Mouse (Mus musculus): Measurements from ENCODE around the gene Mbnl1. TPM values are rescaled to one million over a fixed set of nuclear protein-coding genes. Genes with fewer than 3 reads are reported as not detected.
A peak's percentile ranks its signal among the peaks of the same experiment; 100 is the strongest.

Gene Mbnl1
- total RNA-seq, 2 experiments from 2014 or later = 495 to 592 TPM

DNA sequence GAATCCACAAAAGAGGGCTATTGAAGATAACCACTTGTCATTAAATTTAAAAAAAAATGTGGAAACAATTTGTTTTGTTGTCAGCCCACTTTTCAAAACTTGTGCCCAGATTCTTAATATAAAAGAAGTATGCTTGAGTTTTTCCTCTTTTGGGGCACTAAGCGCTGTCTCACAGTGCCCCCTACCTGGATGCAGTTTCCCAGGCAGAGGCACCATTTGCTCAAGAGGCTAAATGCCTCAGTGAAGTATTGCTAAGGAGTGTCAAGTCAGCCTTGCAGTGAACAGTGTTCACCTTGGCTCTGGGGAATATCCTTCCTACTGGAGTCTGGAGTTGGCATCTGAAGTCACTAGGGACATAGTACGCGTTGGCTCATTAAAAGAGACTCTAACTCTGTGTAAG is 113.4 kb downstream of the Mbnl1 start:
- intact Hi-C loops (cut with DNase I) = no loop called here
- TF ChIP-seq CTCF (IDR thresholded peaks at IDR 0.05) = peak; percentile 52
- no peak for DNase-seq

DNA sequence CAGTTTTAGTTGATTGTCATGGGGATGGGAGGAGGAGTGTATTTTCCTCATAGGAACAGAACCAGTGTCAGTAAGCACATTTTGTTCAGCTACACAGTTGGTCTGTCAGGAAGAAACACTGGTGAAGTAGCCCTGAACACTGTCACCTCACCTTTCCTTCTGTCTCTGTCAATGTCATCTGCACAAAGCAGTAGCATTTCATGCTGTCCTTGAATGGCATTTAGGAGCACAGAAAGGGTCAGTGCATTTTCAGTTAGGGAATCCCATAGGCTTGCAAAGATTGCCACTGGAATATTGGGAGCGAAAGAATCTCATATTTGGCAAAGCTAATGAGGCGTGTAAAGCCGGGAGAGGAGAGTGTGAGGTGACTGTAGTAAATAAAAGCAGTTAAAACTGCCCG is 114.5 kb downstream of the Mbnl1 start:
- TF ChIP-seq CTCF (IDR thresholded peaks at IDR 0.05) = no peak
- peak overlapping the region; percentile 93 for H3K27ac ChIP-seq

More for the DNA sequence above, 113.4 kb downstream of the Mbnl1 start:
- no peak overlapping the region; the same call in 1 of the 2 replicates for H3K4me3 ChIP-seq
- H3K27ac ChIP-seq = peak overlapping the region; percentile 93

DNA sequence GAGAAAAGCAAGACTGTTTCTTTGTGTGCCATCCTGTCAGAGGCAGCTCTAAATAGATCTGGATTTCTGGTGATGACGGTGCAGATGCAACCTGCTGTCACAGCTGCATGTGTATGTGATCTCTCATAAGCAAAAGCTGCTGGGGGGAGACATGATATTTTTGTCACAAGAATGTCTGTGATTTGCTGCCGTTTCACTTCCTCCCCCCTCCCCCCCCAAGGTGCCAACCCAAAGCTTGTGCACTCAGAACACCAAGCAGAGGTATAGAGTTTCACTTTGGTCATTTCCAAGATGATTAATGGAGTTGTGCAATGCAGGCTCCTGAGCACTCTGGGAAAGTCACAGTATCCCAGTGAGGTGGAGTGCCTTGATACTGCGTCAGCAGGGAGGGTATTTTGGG is 116.7 kb downstream of the Mbnl1 start:
- peak overlapping the region; percentile 93 for H3K27ac ChIP-seq
- peak; percentile 79 for DNase-seq
- H3K4me3 ChIP-seq = peak overlapping the region; percentile 28; the same call in 1 of the 2 replicates
- no peak for TF ChIP-seq CTCF (IDR thresholded peaks at IDR 0.05)
- intact Hi-C loops (cut with DNase I) = no loop called here

More for the DNA sequence above, 114.5 kb downstream of the Mbnl1 start:
- intact Hi-C loops (cut with DNase I) = no loop called here
- DNase-seq = no peak
- H3K4me3 ChIP-seq = no peak overlapping the region

DNA sequence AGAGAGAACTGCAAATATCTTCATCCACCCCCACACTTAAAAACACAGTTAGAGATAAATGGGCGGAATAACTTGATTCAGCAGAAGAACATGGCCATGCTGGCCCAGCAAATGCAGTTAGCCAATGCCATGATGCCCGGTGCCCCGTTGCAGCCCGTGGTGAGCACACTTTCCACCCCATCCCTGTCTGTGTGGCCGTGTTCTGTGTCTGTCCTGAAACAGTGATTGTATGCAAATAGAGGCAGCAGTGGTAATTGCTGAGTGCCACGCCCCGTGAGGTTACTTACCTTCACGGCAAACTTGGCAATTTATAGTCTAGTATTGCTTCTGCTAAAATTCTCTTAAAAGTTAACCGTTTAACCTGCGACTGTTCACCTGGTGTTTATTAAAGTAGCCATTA is 123.0 kb downstream of the Mbnl1 start:
- no peak for DNase-seq
- TF ChIP-seq CTCF (IDR thresholded peaks at IDR 0.05) = no peak
- intact Hi-C loops (cut with DNase I) = no loop called here
- no peak overlapping the region for H3K4me3 ChIP-seq
- peak overlapping the region; percentile 93 for H3K27ac ChIP-seq

DNA sequence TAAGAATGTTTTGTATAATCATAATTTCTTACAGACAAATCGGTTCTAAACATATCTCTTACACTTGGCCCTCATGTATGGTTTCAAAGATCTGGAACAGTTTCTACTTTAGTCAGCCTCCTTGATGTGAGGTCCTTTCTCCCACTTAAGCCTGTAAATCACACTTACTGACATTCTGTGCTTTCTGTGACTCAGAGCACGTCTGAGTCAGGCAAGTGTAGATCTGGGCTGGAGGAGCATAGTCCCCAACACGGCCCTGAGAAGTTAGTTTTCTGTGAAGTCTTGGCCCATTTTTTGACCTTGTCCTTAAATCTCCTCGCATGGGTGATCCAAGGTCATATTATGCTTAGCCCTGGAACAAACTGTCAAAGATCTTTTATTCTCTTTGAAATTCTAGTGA is 124.4 kb downstream of the Mbnl1 start:
- Histone ChIP-seq H3K4me3 (no peak overlapping the region), H3K27ac (peak overlapping the region; percentile 93)
- intact Hi-C loops (cut with DNase I) = no loop called here
- TF ChIP-seq CTCF (IDR thresholded peaks at IDR 0.05) = no peak
- DNase-seq = no peak

DNA sequence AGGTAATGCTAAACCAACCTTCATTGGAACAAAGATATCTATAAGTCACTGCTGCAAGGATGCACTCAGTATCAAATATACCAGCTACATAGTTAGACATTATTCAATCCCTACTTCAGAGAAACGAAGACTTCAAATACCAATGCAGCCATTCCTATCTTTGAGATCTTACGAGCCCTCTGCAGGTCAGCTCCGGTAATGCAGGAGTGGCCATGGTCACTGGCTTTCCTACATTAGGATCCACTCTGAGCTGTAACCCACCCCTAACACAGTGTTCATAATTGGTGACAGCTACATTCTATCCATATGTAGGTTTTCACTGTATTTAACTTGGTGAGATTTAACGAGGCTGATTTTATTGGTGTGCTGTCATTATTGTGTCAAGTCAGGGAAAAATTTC is 129.1 kb downstream of the Mbnl1 start:
- intact Hi-C loops (cut with DNase I) = loop anchor here (5.0 kb wide), 1 partner anchor 99 kb away; no protein-coding TSS in a partner anchor
- peak; percentile 83 for DNase-seq
- H3K27ac ChIP-seq = peak overlapping the region; percentile 58
- H3K4me3 ChIP-seq = no peak overlapping the region
- peak; percentile 95 for TF ChIP-seq CTCF (IDR thresholded peaks at IDR 0.05)

DNA sequence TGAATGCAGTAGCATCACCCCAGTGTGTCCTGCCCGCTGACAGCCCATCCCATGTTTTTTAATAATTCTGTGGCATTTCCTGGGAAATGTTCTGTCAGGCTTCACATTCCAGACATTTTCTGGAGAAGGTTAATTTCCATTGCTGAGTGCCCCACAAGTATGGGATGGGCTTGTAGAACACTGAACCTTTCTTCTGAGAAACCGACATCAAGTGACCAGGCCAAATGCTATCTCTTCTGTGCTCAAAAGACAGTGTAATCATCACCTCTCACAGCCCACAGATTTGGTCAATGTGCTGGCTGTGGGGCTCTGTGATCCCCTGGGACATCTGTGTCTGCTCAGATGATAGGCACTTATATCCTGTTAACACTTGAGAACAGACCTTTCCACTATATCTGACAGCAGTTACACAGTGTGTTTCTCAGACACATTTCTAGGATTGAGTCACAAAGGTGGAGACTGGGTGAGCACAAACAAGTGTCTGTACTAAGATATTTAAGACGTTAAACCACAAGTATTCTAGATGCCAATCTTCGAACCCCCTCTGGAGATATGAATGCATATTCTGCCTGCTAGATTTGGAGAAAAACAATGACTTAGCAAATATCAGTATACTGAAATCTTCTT is 130.4 kb downstream of the Mbnl1 start:
- intact Hi-C loops (cut with DNase I) = loop anchor here (5.0 kb wide), 1 partner anchor 101 kb away; no protein-coding TSS in a partner anchor
- H3K27ac ChIP-seq = peak overlapping the region; percentile 62
- DNase-seq = no peak
- no peak overlapping the region for H3K4me3 ChIP-seq
- TF ChIP-seq CTCF (IDR thresholded peaks at IDR 0.05) = no peak

DNA sequence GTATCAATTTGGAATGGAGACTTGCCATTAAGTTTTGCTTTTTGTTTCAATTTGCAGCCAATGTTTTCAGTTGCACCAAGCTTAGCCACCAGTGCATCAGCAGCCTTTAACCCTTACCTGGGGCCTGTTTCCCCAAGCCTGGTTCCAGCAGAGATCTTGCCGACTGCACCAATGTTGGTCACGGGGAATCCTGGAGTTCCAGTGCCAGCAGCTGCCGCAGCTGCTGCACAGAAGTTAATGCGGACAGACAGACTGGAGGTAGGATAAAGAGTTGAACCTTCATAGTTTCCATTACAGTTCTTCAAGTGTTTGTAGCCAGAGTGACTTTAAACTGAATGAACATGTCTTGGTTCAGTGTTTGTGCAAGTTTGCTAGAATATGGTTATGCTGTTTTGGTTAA is 131.0 kb downstream of the Mbnl1 start:
- TF ChIP-seq CTCF (IDR thresholded peaks at IDR 0.05) = no peak
- Histone ChIP-seq H3K4me3 (0 out of 2 replicates have a peak overlapping the region, but pooled peaks have one; percentile 30), H3K27ac (peak overlapping the region; percentile 62)
- peak; percentile 26 for DNase-seq
- intact Hi-C loops (cut with DNase I) = loop anchor here (5.0 kb wide), 1 partner anchor 101 kb away; no protein-coding TSS in a partner anchor

DNA sequence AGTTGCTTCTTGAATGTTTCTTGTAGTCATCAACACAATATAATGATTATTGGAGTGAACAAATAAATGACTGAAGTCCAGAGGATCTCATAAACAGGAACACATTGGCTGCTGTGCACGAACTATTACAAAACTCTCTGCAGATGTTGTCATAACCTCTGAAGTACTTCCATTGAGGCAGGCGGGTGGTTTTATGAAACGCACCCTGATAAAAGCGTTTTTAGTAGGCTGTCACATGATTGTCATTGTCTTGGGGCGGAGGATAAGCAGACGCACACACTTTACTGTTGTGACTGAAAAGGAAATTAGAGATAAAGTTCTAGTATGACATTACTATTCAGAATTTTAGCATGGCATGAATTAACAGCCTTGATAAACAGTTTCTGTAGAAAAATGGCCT is 131.6 kb downstream of the Mbnl1 start:
- peak overlapping the region; percentile 62 for H3K27ac ChIP-seq
- intact Hi-C loops (cut with DNase I) = loop anchor here (5.0 kb wide), 1 partner anchor 102 kb away; no protein-coding TSS in a partner anchor
- no peak for DNase-seq
- TF ChIP-seq CTCF (IDR thresholded peaks at IDR 0.05) = no peak
- no peak overlapping the region for H3K4me3 ChIP-seq

DNA sequence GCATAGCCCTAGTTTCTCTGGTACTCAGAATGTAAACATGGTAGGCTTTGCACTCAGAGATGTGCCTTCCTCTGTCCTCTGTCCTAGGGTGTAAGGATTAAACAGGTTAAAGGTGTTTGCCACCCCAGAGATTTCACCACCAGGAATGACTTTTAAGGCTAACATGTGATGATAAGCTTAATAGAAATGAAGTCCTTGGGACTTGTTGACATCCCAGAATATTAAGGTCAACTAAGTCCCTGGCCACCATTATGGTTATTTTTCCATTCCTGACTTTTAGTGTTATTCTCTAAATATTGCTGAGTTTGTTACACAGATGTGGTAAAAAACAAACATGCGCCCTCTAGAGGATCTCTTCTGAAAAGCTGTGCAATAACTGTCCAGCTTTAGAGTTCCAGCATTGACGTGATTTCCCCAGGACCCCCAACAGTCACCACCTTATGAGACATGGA is 136.3 kb downstream of the Mbnl1 start:
- peak; percentile 80 for TF ChIP-seq CTCF (IDR thresholded peaks at IDR 0.05)
- H3K4me3 ChIP-seq = no peak overlapping the region
- DNase-seq = no peak
- H3K27ac ChIP-seq = peak overlapping the region; percentile 59
- intact Hi-C loops (cut with DNase I) = no loop called here

DNA sequence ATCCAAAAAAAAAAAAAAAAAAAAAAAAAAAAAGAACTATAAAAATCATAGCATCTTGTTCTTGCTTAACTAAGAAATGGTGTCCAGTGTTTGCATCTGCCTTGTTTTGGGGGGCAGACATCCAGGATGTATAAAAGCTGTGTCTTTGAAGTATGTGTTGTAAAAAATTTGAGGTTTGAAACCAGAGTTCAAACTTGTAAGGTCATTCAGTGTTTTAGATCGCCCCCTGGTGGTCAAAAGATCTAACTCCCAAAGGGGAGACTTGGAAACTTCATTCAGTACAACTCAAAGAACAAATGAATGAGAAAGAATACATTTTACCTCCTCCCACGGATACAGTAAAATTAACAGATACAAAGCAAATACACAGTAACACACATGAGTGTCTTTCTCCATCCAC is 139.2 kb downstream of the Mbnl1 start:
- Histone ChIP-seq H3K4me3 (no peak overlapping the region), H3K27ac (no peak overlapping the region; the same call in 1 of the 2 replicates)
- peak; percentile 50 for DNase-seq
- intact Hi-C loops (cut with DNase I) = loop anchor here (5.0 to 10.0 kb wide), 2 partner anchors 85 to 207 kb away; no protein-coding TSS in a partner anchor
- peak; percentile 82 for TF ChIP-seq CTCF (IDR thresholded peaks at IDR 0.05)

DNA sequence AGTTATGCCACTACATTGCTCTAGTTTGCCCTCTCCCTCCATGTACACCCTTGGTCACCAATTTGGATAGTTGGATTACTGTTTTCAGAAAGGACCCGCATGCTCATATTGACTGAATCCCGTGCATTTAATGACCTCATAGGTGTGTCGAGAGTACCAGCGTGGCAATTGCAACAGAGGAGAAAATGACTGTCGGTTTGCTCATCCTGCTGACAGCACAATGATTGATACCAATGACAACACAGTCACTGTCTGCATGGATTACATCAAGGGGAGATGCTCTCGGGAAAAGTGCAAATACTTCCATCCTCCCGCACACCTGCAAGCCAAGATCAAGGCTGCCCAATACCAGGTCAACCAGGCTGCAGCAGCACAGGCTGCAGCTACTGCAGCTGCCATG is 140.5 kb downstream of the Mbnl1 start:
- DNase-seq = no peak
- Histone ChIP-seq H3K27ac (peak overlapping the region; percentile 13; the same call in 1 of the 2 replicates), H3K4me3 (no peak overlapping the region)
- TF ChIP-seq CTCF (IDR thresholded peaks at IDR 0.05) = no peak
- intact Hi-C loops (cut with DNase I) = loop anchor here (5.0 to 10.0 kb wide), 2 partner anchors 86 to 208 kb away; no protein-coding TSS in a partner anchor

DNA sequence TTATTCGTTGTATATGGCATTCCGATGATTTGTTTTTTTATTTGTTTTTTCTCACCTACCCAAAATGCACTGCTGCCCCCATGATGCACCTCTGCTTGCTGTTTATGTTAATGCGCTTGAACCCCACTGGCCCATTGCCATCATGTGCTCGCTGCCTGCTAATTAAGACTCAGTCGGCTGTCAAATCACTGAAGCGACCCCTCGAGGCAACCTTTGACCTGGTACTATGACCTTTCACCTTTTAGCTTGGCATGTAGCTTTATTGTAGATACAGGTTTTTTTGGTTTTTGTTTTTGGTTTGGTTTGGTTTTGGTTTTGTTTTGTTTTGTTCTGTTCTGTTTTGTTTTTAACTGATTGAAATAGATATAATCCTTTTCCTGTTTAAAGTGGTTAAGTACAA is 141.9 kb downstream of the Mbnl1 start:
- TF ChIP-seq CTCF (IDR thresholded peaks at IDR 0.05) = no peak
- H3K27ac ChIP-seq = peak overlapping the region; percentile 67
- peak overlapping the region; percentile 36 for H3K4me3 ChIP-seq
- DNase-seq = peak; percentile 49
- intact Hi-C loops (cut with DNase I) = loop anchor here (5.0 to 10.0 kb wide), 2 partner anchors 87 to 210 kb away; no protein-coding TSS in a partner anchor

All from gastrocnemius, adult 2 months (tissue).